Mouse (Mus musculus) central nervous system, embryonic 11.5 days (tissue): ENCODE data around the gene Dtx3l. TPM values are rescaled to one million over a fixed set of nuclear protein-coding genes. Genes with fewer than 3 reads are reported as not detected.

Experiments
- polyA plus RNA-seq: library from polyadenylated mRNA; depleted of rRNA; stranded (reverse); fragments of >200 nt; gene quantifications from 2 replicates; pipeline ENCODE4 v1.2.3, GENCODE M21; 2012; rRNA removed

The Dtx3l gene
- 1.6 and 1.9 TPM in 2 replicates for polyA plus RNA-seq

GRCm38 (mm10) chr16:35938211-35939151 lies at the start of gene Dtx3l, which contains the start of gene Parp9:
TSS of gene Dtx3l (minus strand) at chr16:35939151.
TSS of gene Parp9 (plus strand) at chr16:35938470.

GRCm38 (mm10) chr16:35978450-35978849 lies 39.5 kb upstream of the Dtx3l start, which contains the start of gene Kpna1:
TSS of gene Kpna1 (plus strand) at chr16:35978750.

Other genes starting within 250 kb of the Dtx3l start
- gene Dirc2, start 169.8 kb downstream of the Dtx3l start, polyA plus RNA-seq, result 22.4 and 23.0 TPM in 2 replicates
- gene Hspbap1, start 168.8 kb downstream of the Dtx3l start, polyA plus RNA-seq, result 14.4 and 16.0 TPM in 2 replicates
- gene Parp14, start 67.6 kb downstream of the Dtx3l start, polyA plus RNA-seq, result 0.47 and 0.48 TPM in 2 replicates
- 2.3 and 2.8 TPM in 2 replicates for gene Parp9, start 681 bp downstream of the Dtx3l start, polyA plus RNA-seq
- 25.0 and 32.8 TPM in 2 replicates for gene Kpna1, start 39.6 kb upstream of the Dtx3l start, polyA plus RNA-seq
- 5.2 and 7.2 TPM in 2 replicates for gene Wdr5b, start 102.0 kb upstream of the Dtx3l start, polyA plus RNA-seq
- gene Fam162a, start 132.4 kb upstream of the Dtx3l start, polyA plus RNA-seq, result 209 TPM in 2 replicates
- gene Ccdc58, start 132.5 kb upstream of the Dtx3l start, polyA plus RNA-seq, result 59.8 and 89.2 TPM in 2 replicates
- gene Csta1, start 192.1 kb upstream of the Dtx3l start, polyA plus RNA-seq, result not detected in 2 replicates
- 0.83 and 1.4 TPM in 2 replicates for gene Stfa2l1, start 217.7 kb upstream of the Dtx3l start, polyA plus RNA-seq
- gene Gm5483, start 245.1 kb upstream of the Dtx3l start, polyA plus RNA-seq, result 3.3 and 3.9 TPM in 2 replicates